Mouse (Mus musculus) left cerebral cortex, postnatal 4 days (tissue): ENCODE measurements at regions not wholly inside any gene's neighbourhood (a gene's known extent, or its start where the extent isn't known, plus 50 kb on each side); places are given as distances from the start of the nearest gene placed in this dataset.
A peak's percentile ranks its signal among the peaks of the same experiment; 100 is the strongest.

ENCODE experiments used
- DNase-seq: peaks from one replicate; pipeline ENCODE4 v3.0.0-alpha.2; 2022
- intact Hi-C: fragments of 180-260 bp; cut with DNase I; formaldehyde crosslinking; loops from one replicate; pipeline ENCODE4 v1.15.1; 2025

DNA sequence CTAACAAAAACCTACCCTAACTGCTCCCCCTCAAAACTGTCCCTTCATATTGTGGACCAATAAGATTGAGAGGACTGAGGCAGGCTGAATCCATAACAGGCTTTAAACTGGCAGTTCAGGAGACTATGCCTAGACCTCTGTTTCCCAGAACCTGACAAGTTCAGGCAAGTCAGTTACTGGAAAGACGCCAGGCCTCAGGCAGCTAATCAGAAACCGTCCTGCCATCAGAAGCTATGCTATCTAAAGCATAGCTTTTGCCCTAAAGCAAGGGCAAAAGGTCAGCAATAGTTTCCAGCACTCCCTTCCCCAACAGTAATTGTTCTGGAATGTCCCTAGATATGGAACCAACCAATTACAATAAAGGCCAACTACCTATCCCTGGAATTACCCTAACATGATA, 273.0 kb downstream of the Bche start:
- DNase-seq: peak; percentile 2
- intact Hi-C loops: no loop called here

DNA sequence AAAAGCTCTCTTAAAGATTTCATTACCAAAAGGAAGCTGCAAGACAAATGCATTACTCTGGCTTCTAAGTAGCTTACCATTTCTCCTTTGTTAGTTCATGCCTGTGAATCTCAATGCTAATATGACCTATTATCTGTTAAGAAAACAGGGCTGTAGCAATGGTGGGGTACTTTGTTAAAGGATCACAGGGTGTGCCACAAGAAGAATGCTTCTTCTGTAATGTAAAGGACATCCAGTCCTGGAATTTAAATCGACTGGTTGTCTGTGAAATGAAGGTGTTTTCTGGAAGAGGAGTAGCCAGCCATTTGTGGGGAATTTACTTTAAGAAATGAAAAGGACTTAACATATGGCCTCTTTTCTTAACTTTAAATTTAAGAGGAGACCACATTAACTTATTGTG, 273.9 kb downstream of the Bche start:
- no peak for DNase-seq
- intact Hi-C loops: no loop called here

DNA sequence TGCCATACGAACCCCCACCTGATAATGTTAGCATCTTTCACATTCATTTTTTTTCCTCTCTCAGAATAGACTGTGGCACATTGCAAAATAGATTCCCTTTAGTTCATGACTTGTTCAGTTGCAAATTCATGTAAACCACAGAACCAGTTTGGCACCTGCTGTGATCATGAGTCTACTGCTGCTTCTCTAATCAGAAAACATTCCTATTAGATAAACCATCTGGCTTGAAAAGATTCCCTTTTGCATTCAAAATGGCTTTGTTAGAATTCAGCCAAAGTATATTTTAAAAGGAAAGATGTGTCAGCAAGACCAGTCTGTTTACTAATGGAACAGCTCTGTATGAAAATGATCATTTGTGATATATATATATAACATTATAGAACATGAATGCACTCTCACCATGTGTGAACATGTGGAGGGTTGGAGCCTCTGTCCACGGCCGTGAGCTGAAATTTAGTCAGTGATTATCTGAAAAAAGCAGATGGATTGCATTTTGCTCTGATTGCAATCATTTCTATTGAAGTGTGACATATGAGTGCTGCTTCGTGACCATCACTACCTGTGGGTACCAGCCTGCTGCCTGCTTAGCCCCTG, 298.2 kb downstream of the Bche start:
- DNase-seq: no peak
- intact Hi-C loops: loop anchor here (10.0 kb wide), 1 partner anchor 355 kb away; the partner anchor contains the start of gene Slitrk3

DNA sequence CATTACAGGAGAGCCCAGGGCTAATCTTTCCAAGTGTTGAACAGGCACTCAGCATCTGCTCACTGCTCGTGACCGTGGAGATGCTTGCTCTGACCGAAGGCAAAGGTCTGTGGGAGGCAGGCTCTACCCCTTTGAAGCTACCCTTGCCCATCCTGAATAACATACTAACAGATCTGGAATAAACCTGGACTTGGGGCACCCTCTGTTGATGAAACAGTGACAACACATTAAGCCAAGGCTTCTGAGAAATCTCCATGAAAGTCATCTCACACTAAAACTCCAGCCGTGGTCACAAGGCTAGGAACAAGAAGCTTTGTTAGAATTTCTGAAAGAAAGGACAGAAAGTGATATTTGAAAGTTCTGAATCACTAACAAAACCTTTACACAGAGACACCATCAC, 306.8 kb downstream of the Bche start:
- intact Hi-C loops: loop anchor here (10.0 kb wide), 1 partner anchor 347 kb away; the partner anchor contains the start of gene Slitrk3
- no peak for DNase-seq

DNA sequence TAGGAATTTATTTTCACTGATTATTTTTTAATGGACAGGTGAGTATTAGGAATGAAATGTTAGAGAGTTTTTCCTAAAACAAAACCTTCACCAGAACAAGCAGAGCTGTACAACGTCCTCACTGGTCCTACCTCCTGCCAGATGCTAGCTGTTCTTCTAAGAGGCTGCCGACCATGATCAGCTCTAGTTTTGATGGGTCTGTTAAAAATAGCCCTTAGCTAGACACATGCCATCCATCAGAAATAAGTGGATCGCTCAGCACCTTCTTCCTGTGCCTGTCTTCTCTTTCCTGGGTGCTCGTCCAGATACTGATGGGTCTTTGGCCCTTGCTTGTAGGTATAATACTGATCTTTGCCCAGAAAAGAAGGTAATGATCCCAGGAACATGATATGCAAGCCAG, 312.4 kb downstream of the Bche start:
- DNase-seq: no peak
- intact Hi-C loops: no loop called here

DNA sequence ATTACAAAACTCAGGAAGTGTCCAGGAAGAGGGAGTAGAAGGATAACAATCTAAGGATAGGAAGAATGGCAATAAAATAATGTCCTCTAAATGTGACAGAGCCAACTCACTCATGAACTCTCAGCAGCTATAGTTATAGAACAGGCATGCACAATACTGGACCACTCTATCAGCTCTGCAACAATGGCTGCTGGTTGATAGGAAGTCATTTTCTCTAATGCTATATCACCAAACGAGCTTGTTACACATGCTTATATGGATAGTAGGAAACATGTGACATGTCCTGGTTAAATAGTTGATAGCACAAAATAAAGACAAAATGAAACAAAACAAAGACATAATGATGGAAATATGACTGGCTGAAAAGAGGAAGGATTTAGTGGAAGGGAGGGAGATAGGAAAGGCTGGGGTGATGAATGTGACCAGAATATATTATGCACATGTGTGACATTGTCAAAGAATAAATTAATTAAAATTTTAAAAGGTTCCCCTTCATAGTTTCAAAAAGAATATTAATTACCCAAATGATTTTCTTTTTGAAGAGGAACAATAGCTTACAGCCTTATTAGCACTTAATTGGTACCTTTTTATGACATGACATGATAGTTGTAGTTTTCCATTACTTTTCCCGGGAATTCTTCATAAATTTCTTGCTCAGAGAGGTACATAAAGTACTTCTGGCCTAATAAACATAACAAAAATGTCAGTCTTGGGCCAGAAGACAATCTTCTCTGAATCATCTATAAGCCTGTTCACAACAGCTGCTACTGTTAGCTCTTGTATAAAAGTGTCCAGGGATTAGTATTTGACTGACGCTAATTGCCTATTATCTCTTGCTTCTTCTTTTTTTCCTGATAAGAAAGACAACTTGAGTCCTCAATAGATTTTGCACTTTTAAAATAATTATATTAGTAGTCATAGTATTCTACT, 318.2 kb downstream of the Bche start:
- no peak for DNase-seq
- intact Hi-C loops: no loop called here

DNA sequence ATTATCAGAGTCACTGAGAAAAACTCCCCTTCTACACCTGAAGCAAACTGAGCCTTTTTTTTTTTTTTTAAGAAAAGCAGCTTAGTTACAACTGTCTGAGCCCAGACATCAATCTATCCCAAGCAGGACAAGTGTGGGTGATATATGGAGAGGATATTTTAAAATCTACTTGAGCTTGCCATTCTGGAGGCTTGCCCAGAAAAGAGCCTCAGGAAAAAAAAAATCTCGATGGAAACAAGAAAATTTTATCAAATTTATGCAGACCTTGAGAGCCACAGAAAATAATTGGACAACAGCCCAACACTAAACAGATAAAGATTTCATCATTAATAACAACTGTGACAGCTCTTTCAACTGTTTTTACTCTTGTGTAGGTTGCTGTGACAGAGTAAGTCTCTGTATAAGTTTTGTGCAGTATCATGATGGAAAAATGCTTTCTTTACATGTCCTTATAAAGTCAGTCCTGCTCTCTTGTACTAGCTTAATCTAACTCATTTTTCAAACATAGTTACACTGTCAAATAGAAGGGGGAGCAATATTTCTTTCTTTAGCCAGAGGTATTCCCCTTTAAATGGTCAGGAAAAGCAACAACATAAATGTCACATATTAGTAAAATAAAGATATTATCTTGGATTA, 297.4 kb upstream of the Slitrk3 start:
- intact Hi-C loops: no loop called here
- no peak for DNase-seq

DNA sequence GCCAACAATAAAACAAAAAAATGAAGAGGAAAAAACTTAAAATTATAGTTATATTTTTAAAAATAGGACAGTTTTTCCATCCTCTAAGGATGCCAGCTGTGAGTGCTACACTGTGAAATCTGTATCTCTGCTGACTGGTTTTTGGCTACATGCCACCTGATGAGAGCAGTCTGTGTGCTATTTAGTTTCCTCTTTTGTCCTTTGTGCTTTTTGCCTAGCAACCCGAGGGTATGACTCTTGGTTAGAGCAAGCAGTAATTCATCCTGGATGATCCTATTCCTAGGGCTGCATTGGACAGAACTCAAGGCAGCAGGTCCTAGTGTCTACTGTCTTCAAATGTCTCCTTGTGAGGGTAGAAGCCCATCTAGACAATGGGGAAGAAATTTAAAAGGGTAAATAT, 285.6 kb upstream of the Slitrk3 start:
- DNase-seq: peak; percentile 41
- intact Hi-C loops: no loop called here

DNA sequence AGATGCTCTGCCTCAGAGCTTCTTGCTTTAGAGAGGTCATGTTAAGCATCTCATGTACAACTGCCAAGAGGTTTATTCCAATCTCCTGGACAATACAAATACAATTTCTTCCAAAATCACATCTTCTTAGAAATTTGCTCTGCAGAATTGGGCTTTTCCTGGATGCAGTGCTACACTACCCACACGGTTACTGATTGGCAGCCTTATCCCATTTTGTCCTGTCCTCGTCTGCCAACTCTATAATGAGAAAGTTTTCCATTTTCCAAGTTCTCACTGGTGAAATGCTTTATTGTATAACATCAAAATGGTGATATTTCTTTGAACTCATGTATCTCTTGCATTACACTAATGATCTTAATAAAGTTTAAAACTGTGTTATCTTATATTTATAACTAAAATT, 282.1 kb upstream of the Slitrk3 start:
- no peak for DNase-seq
- intact Hi-C loops: no loop called here

DNA sequence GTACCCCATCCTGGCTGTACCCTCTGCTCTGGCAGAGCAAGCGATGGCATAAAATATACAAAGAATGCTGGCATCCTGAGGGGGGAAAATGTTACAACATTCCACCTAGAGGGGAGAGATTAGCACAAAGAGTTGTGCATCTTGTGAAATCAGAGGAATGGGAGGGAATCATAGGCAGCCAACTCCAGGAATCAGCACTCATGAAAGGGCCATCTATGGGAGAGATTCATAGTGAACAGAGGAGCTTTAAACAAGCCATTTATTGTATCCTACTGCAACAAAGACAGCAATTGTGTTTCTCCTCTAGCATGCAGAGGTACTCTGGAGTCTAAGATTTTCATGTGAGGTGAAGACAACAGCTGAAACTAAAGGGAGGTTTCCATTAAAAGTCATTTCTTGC, 265.6 kb upstream of the Slitrk3 start:
- intact Hi-C loops: no loop called here
- DNase-seq: no peak
